Mouse (Mus musculus) heart, adult 2 months (tissue): ENCODE results near the gene Btbd2. TPM values are rescaled to one million over a fixed set of nuclear protein-coding genes. Genes with fewer than 3 reads are reported as not detected.
A peak's percentile ranks its signal among the peaks of the same experiment; 100 is the strongest.

Source experiments
- DNase-seq, 2 experiments: peaks; one replicate each; pipeline ENCODE4 v3.0.0; 2021
- H3K27ac ChIP-seq: fragments of 200-600 bp; 2 replicates; pipeline ENCODE4 v1.8.1; 2022
- H3K27me3 ChIP-seq: fragments of 200-500 bp; 2 replicates; pipeline ENCODE4 v1.6.1; 2012; ENCODE audit warnings: mild to moderate bottlenecking, low read length, inconsistent platforms, mixed read lengths; ENCODE audit not compliant: control insufficient read depth, insufficient read depth
- H3K36me3 ChIP-seq: fragments of 200-500 bp; 2 replicates; pipeline ENCODE4 v1.6.1; 2012; ENCODE audit warnings: low read length, inconsistent platforms; ENCODE audit not compliant: control insufficient read depth, insufficient read depth
- H3K4me1 ChIP-seq: fragments of 200-500 bp; 2 replicates; pipeline ENCODE4 v1.6.1; 2011; ENCODE audit warnings: low read length; ENCODE audit not compliant: control insufficient read depth, insufficient read depth
- H3K4me3 ChIP-seq: fragments of 200-600 bp; 2 replicates; pipeline ENCODE4 v1.8.1; 2022
- H3K79me2 ChIP-seq: fragments of 200-500 bp; replicated peaks from 2 replicates; pipeline ENCODE4 v1.6.1; 2012; ENCODE audit warnings: mild to moderate bottlenecking, inconsistent platforms, low read length, moderate library complexity, mixed read lengths; ENCODE audit not compliant: control insufficient read depth, insufficient read depth
- H3K9ac ChIP-seq: fragments of 200-500 bp; 2 replicates; pipeline ENCODE4 v1.6.1; 2012; ENCODE audit warnings: low read depth, mild to moderate bottlenecking, control low read depth, inconsistent platforms, low read length, mixed read lengths
- CTCF ChIP-seq: fragments of 200-600 bp; IDR thresholded peaks from 2 replicates; pipeline ENCODE4 v1.8.1; 2022; ENCODE audit warnings: antibody characterized with exemption, mild to moderate bottlenecking, moderate library complexity
- EP300 ChIP-seq: fragments of 200-500 bp; IDR thresholded peaks from 2 replicates; pipeline ENCODE4 v1.6.1; 2011; ENCODE audit warnings: low read depth, low read length, control low read depth; ENCODE audit not compliant: insufficient read depth
- POLR2A ChIP-seq: fragments of 200-500 bp; IDR thresholded peaks from 2 replicates; pipeline ENCODE4 v1.6.1; 2011; ENCODE audit warnings: mild to moderate bottlenecking, low read depth, low read length, control low read depth; ENCODE audit not compliant: insufficient read depth
- WGBS: fragments of 180-500 bp; shearing (Covaris S2); methylation state at CpG from one replicate; pipeline ENCODE4 v1.1.7; 2018; 5-methylcytosine and 5-hydroxymethylcytosine counted together
- intact Hi-C: fragments of 180-260 bp; cut with DNase I; formaldehyde crosslinking; loops from one replicate; pipeline ENCODE4 v1.15.1; 2025
- polyA plus RNA-seq: library from polyadenylated mRNA; depleted of rRNA; stranded (reverse); fragments of >200 nt; gene quantifications from 2 replicates; pipeline ENCODE4 v1.2.3, GENCODE M21; 2012
- total RNA-seq, 2 experiments: library from RNA; stranded (reverse); gene quantifications; 2 replicates each; pipeline ENCODE4 v1.2.3; 2021

Gene Btbd2
- total and polyA plus RNA-seq, 3 experiments: 43.7 to 60.1 (median 44.2) TPM

GRCm38 (mm10) chr10:80613821-80614220 is 43.0 kb downstream of the Btbd2 start:
- DNase-seq: no peak
- intact Hi-C loops: no loop called here
- TF ChIP-seq CTCF (no peak), POLR2A (no peak), EP300 (no peak)
- Histone ChIP-seq H3K4me3 (no peak overlapping the region), H3K4me1 (no peaks in the 10 kb centered on the region), H3K27me3 (no peaks in the 10 kb centered on the region), H3K27ac (no peak overlapping the region), H3K36me3 (no peaks in the 10 kb centered on the region), H3K9ac (no peak overlapping the region), H3K79me2 (no peaks in the 10 kb centered on the region)
- WGBS: 81% methylated on average over 3 of the region's 3 CpGs

- H3K4me3 ChIP-seq: no peak overlapping the region
- H3K36me3 ChIP-seq: no peaks in the 10 kb centered on the region
- TF ChIP-seq EP300: no peak
- no peaks in the 10 kb centered on the region for H3K27me3 ChIP-seq
- no peak for DNase-seq
- H3K4me1 ChIP-seq: no peaks in the 10 kb centered on the region
- no peak overlapping the region for H3K9ac ChIP-seq
- H3K27ac ChIP-seq: no peak overlapping the region
- WGBS: 93% methylated on average over 3 of the region's 3 CpGs
- intact Hi-C loops: loop anchor here (1.0 kb wide), 1 partner anchor 76 kb away; no protein-coding TSS in a partner anchor
- H3K79me2 ChIP-seq: no peaks in the 10 kb centered on the region; the same call in 1 of the 2 replicates
Measured at GRCm38 (mm10) chr10:80611905-80612304, 45.0 kb downstream of the Btbd2 start.

- DNase-seq: peak in 1 of 2 experiments; percentile 74
- H3K9ac ChIP-seq: no peak overlapping the region
- no peaks in the 10 kb centered on the region for H3K4me1 ChIP-seq
- no peaks in the 10 kb centered on the region for H3K27me3 ChIP-seq
- H3K36me3 ChIP-seq: no peaks in the 10 kb centered on the region
- TF ChIP-seq POLR2A (no peak), CTCF (peak; percentile 97), EP300 (0 out of 2 replicates have a peak, but pooled peaks have one; percentile 50)
- intact Hi-C loops: loop anchor here (1.0 kb wide), 1 partner anchor 77 kb away; no protein-coding TSS in a partner anchor
- H3K4me3 ChIP-seq: no peak overlapping the region
- H3K79me2 ChIP-seq: peaks cover 4% of the 10 kb centered on the region; the same call in 1 of the 2 replicates
- 31% methylated on average over 4 of the region's 4 CpGs for WGBS
- H3K27ac ChIP-seq: no peak overlapping the region
Measured at GRCm38 (mm10) chr10:80611024-80611423, 45.8 kb downstream of the Btbd2 start.

GRCm38 (mm10) chr10:80610116-80610785 is 46.6 kb downstream of the Btbd2 start:
- DNase-seq: peak in 1 of 2 experiments; percentile 20
- H3K79me2 ChIP-seq: peaks cover 4% of the 10 kb centered on the region; the same call in 1 of the 2 replicates
- H3K4me3 ChIP-seq: no peak overlapping the region
- H3K27me3 ChIP-seq: no peaks in the 10 kb centered on the region
- 91% methylated on average over 9 of the region's 9 CpGs for WGBS
- no peaks in the 10 kb centered on the region for H3K36me3 ChIP-seq
- TF ChIP-seq POLR2A (no peak), EP300 (no peak), CTCF (no peak)
- no peak overlapping the region for H3K27ac ChIP-seq
- H3K9ac ChIP-seq: no peak overlapping the region
- no peaks in the 10 kb centered on the region for H3K4me1 ChIP-seq
- intact Hi-C loops: no loop called here

- no peak for DNase-seq
- intact Hi-C loops: no loop called here
- no peak overlapping the region for H3K9ac ChIP-seq
- no peaks in the 10 kb centered on the region for H3K36me3 ChIP-seq
- H3K79me2 ChIP-seq: peaks cover 7% of the 10 kb centered on the region
- H3K4me1 ChIP-seq: no peaks in the 10 kb centered on the region
- H3K27ac ChIP-seq: no peak overlapping the region
- no peak for TF ChIP-seq EP300
- no peak for TF ChIP-seq CTCF
- no peak for TF ChIP-seq POLR2A
- 85% methylated on average over 10 of the region's 10 CpGs for WGBS
- H3K4me3 ChIP-seq: no peak overlapping the region
- H3K27me3 ChIP-seq: no peaks in the 10 kb centered on the region
Measured at GRCm38 (mm10) chr10:80609269-80609924, 47.5 kb downstream of the Btbd2 start.

- 89% methylated on average over 3 of the region's 3 CpGs for WGBS
- Histone ChIP-seq H3K36me3 (no peaks in the 10 kb centered on the region), H3K4me1 (peaks cover 3% of the 10 kb centered on the region), H3K27me3 (no peaks in the 10 kb centered on the region), H3K9ac (no peak overlapping the region), H3K27ac (no peak overlapping the region), H3K79me2 (peaks cover 7% of the 10 kb centered on the region), H3K4me3 (no peak overlapping the region)
- DNase-seq: no peak
- TF ChIP-seq EP300 (no peak), CTCF (no peak), POLR2A (no peak)
- intact Hi-C loops: no loop called here
Measured at GRCm38 (mm10) chr10:80608435-80608834, 48.4 kb downstream of the Btbd2 start.
